Mouse (Mus musculus) MEL (cell line): ENCODE measurements around the gene Ffar2.

Experiments used
- CTCF ChIP-seq, 3 experiments: IDR thresholded peaks in 2 of 3; conservative IDR thresholded peaks in 1 of 3; 2 replicates each; pipeline ENCODE4 v1.5.1; 2011 to 2012; ENCODE audit warnings: low read length in 3 of 3, low read depth in 2 of 3, mild to moderate bottlenecking in 2 of 3, improper control_type of control experiment in 1 of 3, inconsistent platforms in 1 of 3, mixed read lengths in 1 of 3, moderate library complexity in 1 of 3; ENCODE audit not compliant: control insufficient read depth in 1 of 3, insufficient read depth in 1 of 3, poor library complexity in 1 of 3, severe bottlenecking in 1 of 3
- GABPA ChIP-seq: IDR thresholded peaks from 2 replicates; pipeline ENCODE4 v1.6.1; 2012; ENCODE audit warnings: low read depth, mild to moderate bottlenecking, inconsistent platforms, low read length, improper control_type of control experiment, moderate library complexity
- MAFK ChIP-seq: IDR thresholded peaks from 2 replicates; pipeline ENCODE4 v1.6.1; 2011; ENCODE audit warnings: low read depth, mild to moderate bottlenecking, low read length, improper control_type of control experiment, borderline replicate concordance
- TAL1 ChIP-seq: IDR thresholded peaks from 2 replicates; pipeline ENCODE4 v1.6.1; 2012; ENCODE audit warnings: mild to moderate bottlenecking, inconsistent platforms, low read length, moderate library complexity, mixed read lengths

- no peak for TF ChIP-seq GABPA
- no peak for TF ChIP-seq CTCF (IDR thresholded peaks at IDR 0.05 in 2 of 3, conservative IDR thresholded peaks at IDR 0.05 in 1 of 3; ENCODE audit: control insufficient read depth in 1 of 3, insufficient read depth in 1 of 3, low read depth in 2 of 3, low read length in 3 of 3, poor library complexity in 1 of 3, severe bottlenecking in 1 of 3)
- TF ChIP-seq TAL1, result no peak
- TF ChIP-seq MAFK, result no peak
These were observed 40.9 kb downstream of the Ffar2 start for GRCm38 (mm10) chr7:30782658-30783057.
